Mouse (Mus musculus) megakaryocyte, embryonic 14.5 days (primary cell): Measurements from ENCODE around the gene Slc22a3.

Experiments
- FLI1 ChIP-seq: IDR thresholded peaks from 2 replicates; pipeline ENCODE4 v1.6.1; 2012; ENCODE audit warnings: low read length, inconsistent platforms, mixed read lengths
- GATA1 ChIP-seq: IDR thresholded peaks from 3 replicates; pipeline ENCODE4 v1.6.1; 2012; ENCODE audit warnings: mixed read lengths, low read length, inconsistent platforms, borderline replicate concordance

DNA sequence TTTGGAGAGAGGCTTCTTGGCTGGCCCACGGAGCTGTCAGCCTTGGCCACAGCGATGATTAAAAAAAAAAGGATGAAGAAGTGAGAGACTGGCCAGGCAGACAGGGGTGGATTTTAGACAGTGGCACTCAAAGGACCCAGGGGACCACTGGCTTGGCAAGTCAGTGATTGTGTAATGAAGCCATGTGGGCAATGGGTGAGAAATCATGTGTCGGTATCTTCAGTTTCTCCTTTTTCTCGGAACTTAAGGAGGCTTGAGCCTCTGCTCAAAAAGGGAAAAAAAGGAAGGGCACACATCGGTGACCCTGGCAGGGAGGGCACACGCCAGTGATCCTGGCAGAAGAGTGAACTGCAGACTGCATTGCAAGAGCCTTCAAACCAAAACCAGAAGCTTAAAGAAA, 10.7 kb upstream of the Slc22a3 start:
- TF ChIP-seq GATA1 (no peak), FLI1 (no peak)
